Mouse (Mus musculus): ENCODE measurements around the gene 1600014C23Rik. TPM values are rescaled to one million over a fixed set of nuclear protein-coding genes. Genes with fewer than 3 reads are reported as not detected.
A peak's percentile ranks its signal among the peaks of the same experiment; 100 is the strongest.

1600014C23Rik gene
- total RNA-seq, 2 experiments from 2014 or later, result not detected

GRCm38 (mm10) chr17:45693812-45694565, 39.7 kb downstream of the 1600014C23Rik start:
- DNase-seq (ENCODE audit: low spot score in 2 of 2), result no peak

GRCm38 (mm10) chr17:45692159-45692558, 41.5 kb downstream of the 1600014C23Rik start:
- no peak for DNase-seq (ENCODE audit: low spot score in 2 of 2)

GRCm38 (mm10) chr17:45690044-45690443, 43.6 kb downstream of the 1600014C23Rik start:
- DNase-seq (ENCODE audit: low spot score in 2 of 2), result no peak

- no peak for DNase-seq (ENCODE audit: low spot score in 2 of 2)
These were observed 44.5 kb downstream of the 1600014C23Rik start for GRCm38 (mm10) chr17:45689120-45689519.

GRCm38 (mm10) chr17:45686716-45687115, 46.9 kb downstream of the 1600014C23Rik start, which contains the start of gene Tmem63b:
TSS of gene Tmem63b (minus strand) at chr17:45686905.
- DNase-seq (ENCODE audit: low spot score in 2 of 2), result no peak

GRCm38 (mm10) chr17:45686093-45686619, 47.5 kb downstream of the 1600014C23Rik start, which contains the start of gene Mrpl14:
TSS of gene Mrpl14 (plus strand) at chr17:45686322.
- DNase-seq (ENCODE audit: low spot score in 2 of 2), result peak; percentile 92 to 95

GRCm38 (mm10) chr17:45685171-45686092, 48.2 kb downstream of the 1600014C23Rik start:
- peak; percentile 61 to 73 for DNase-seq (ENCODE audit: low spot score in 2 of 2)

GRCm38 (mm10) chr17:45684667-45685131, 48.9 kb downstream of the 1600014C23Rik start:
- peak in 1 of 2 experiments; percentile 34 for DNase-seq (ENCODE audit: low spot score in 2 of 2)

Other genes starting within 250 kb of the 1600014C23Rik start
- 10 to 100 TPM; 19.5 to 22.6 TPM for gene Aars2, start 227.0 kb downstream of the 1600014C23Rik start, total RNA-seq (2021)
- under 1 TPM; 0.57 to 0.69 TPM for gene Tcte1, start 210.4 kb downstream of the 1600014C23Rik start, total RNA-seq (2021)
- gene Tmem151b, start 184.2 kb downstream of the 1600014C23Rik start, total RNA-seq (2021), result 10 to 100 TPM; 93.2 to 93.7 TPM
- 1 to 10 TPM; 3.5 to 3.9 TPM for gene Nfkbie, start 178.1 kb downstream of the 1600014C23Rik start, total RNA-seq (2021)
- gene Slc35b2, start 170.0 kb downstream of the 1600014C23Rik start, total RNA-seq (2021), result 10 to 100 TPM; 47.4 TPM
- gene Hsp90ab1, start 160.6 kb downstream of the 1600014C23Rik start, total RNA-seq (2021), result 1,000 to 10,000 TPM; 1,612 to 1,800 TPM
- 10 to 100 TPM; 27.1 to 37.0 TPM for gene Slc29a1, start 134.2 kb downstream of the 1600014C23Rik start, total RNA-seq (2021)
- not detected for gene Mymx, start 131.7 kb downstream of the 1600014C23Rik start, total RNA-seq (2021)
- 1 to 10 TPM; 1.1 to 1.3 TPM for gene Capn11, start 74.5 kb downstream of the 1600014C23Rik start, total RNA-seq (2021)
- 10 to 100 TPM; 37.3 to 42.5 TPM for gene Mrpl14, start 47.5 kb downstream of the 1600014C23Rik start, total RNA-seq (2021)
- gene Tmem63b, start 46.9 kb downstream of the 1600014C23Rik start, total RNA-seq (2021), result 100 to 1,000 TPM; 223 to 234 TPM